Mouse (Mus musculus) CD8-positive naive resting alpha-beta T cell, adult 2 months (primary cell): ENCODE data around the gene Smad3.

Experiments
- DNase-seq, 2 experiments: peaks; one replicate each; pipeline ENCODE4 v3.0.0; 2022; ENCODE audit warnings: low read depth in 2 of 2, low spot score in 2 of 2

The Smad3 gene

DNA sequence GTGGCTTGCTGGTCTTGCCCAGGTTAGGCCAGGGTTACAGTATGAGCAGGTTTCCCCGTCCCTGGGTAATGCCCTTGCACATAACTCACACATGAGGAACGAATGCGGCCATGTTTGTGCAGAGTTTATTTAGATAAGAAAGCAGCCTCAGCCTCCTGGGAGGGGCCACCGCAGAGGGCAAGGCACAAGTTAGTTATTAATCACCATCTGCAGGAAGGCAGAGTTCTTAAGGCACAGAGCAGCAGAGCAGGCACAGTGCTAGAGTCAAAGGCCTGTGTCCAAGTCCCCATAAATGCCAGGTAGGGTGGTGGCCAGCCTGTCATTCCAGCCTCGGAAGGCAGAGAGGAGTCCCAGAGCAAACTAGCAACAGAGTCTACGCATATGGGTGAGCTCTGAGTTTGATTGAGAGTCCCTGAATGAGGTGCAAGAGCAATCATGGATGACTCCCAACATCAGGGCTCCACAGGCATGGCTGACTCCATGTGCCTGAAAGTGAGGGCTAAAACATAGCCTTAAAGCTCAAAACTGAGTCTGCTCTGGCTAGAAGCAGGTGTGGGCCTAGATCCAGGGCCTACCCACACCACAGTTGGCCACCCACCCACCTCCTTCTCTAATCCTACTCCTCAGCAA, 17.2 kb upstream of the Smad3 start:
- DNase-seq, result no peak

DNA sequence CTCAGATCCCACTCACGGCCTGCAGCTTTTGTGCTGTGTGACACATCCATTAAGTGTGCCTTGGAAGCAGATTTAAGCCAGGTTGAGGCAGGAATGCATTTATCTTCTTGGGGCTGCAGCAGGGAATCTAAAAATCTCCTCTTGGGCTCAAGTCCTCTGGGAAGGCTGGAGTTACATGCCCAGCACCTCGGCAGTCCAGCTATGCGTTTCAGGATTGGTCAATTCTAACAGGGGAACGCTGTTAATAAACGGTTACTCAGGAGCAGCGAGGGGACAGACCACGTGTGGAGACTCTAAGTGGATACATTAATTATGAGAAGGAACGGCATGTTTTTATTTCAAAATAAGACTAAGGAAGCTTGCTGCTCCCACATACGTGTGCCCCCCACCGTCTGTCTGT, 14.7 kb upstream of the Smad3 start:
- DNase-seq, result no peak

DNA sequence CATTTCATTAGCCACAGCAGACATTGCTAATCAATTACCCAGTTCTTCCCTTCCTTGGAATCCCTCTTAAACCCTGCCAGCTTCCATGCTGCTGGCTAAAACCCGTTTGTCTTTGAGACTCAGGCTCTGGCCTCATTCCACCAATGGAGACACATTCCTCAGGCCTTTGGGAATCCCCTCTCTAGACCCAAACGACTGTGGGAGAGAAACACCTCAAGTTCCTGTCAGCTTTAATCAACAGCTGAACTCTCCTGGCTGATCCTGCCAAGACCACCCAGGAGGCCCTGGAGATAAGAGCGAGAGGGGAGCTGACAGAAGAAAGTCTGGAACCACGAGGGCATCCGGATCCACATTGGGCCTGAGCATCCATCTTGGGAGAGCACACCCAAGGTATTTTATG, 13.9 kb upstream of the Smad3 start:
- DNase-seq, result no peak

DNA sequence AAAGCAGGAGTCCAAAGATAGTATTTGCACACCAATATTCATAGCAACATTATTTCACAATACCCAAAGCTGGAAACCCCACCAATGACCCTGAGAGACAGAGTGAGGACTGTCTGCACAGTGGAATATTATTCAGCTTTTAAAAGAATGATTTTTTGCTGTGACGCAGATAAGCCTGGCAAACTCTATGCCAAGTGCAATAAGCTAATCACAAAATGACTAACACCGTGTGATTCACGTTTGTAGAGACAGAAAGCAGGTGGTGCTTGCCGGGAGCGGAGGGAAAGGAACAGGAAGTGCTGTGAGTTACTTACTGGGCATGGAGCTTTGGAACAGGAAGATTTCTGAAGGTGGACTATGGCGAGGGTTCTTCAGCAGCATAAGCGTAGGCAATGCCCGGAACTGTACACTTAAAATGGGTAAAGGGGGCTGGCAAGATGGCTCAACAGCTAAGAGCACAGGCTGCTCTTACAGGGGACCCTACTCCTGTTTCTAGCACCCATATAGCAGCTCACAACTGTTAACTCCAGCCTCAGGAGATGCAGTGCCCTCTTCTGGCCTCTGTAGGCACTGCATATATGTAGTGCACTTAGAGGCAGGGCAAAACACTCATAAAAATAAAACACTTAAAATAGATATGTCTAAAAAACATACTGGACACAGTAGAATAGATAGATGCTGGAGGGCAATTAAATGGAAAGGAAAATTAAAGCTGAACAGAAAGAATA, 3.7 kb upstream of the Smad3 start:
- no peak for DNase-seq

DNA sequence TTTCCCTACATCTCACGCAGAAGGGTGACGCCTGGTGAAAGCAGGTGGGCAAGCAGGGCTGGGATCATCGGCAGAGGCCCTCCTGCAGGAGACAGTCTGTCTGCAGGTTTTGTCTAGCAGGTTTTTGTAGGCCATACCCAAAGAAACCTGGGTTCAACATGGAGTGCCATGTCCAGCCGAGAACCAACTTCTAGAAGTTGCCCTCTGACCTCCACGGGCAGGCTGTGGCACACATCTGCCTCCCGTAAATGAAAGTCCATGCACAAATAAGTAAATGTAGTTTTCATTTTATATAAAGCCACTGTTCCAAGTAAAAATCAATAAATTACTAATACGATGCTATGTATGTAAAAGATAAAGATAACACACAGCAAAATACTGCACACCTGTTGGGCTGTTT, 3.0 kb upstream of the Smad3 start:
- no peak for DNase-seq

DNA sequence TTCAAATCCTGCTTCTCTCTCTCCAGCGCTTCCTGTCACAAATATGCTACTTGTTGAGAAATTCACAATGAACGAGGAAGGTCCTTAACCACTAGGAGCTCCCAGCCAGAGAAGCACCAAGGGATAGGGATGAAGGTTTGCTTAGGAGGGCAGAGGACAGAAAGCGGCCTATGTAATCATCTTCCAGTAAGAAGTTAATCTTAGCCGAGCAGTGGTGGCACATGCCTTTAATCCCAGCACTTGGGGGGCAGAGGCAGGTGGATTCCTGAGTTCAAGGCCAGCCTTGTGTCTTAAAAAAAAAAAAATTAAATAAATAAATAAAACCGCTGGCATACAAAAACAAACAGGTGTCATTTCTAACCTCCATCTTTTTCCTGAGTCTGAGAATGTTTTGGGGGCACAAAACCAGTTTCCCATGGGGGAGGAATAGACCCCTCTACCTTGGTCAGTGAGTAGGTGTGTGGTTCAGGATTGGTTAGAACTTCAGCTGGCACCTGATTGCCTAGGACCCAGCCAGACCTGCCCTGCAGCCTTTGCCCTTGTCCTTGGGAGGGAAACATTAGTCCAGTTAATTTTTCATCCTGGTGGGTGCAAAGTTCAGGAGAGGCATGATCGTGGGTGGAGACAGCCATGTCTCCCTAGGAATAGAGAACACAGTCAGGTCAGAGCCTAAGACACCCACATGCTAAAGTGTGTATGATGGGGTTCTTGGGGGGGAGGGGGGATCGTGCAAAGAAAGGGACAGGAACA, 2.4 kb upstream of the Smad3 start:
- no peak for DNase-seq

DNA sequence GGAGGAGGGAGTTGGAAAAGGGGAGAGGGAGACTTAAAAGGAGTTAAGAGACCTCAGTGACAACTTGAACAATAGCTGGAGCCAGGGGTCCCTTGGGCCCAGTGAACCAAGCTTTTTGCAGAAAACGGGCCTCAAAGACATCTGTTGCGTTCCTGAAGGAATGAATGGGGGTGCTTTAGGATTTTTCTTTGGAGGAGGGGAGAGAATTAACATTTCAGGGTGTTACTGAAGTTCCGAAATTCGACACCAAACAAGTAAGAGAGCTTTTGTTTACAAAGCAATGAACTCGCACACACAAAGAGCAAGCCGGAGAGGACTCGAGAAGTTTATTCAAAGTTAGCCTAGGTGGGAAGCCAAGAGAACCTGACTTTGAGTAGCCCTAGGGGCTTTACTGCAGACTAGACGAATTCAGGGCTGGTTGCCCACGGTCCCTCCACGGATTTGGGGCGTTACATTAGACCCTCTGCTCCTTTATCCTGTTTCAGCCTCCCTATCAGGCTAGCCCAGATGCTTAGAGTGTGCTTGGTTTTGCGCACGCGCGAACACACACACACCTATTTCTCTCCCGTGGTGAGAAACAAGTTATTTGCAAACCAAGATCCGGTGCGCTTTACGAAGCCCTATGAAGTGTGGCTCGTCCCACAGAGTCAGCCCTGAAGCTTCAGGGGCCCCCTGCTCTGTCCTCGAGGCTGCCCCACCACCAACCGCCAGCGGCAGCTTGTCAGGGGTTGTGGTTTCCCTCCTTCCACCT, 1.0 kb upstream of the Smad3 start:
- DNase-seq, result peak; percentile 64 to 72

DNA sequence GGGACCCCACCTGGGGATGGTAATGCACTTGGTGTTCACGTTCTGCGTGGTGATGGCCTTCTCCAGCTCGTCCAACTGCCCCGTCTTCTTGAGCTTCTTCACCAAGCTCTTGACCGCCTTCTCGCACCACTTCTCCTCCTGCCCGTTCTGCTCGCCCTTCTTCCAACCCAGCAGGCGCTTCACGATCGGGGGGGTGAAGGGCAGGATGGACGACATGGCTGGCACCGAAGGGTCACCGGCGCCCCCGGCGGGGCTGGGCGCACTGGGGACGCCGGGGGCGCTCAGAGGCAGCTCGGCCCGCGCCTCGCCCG, 377 bp downstream of the Smad3 start:
- DNase-seq, result no peak

DNA sequence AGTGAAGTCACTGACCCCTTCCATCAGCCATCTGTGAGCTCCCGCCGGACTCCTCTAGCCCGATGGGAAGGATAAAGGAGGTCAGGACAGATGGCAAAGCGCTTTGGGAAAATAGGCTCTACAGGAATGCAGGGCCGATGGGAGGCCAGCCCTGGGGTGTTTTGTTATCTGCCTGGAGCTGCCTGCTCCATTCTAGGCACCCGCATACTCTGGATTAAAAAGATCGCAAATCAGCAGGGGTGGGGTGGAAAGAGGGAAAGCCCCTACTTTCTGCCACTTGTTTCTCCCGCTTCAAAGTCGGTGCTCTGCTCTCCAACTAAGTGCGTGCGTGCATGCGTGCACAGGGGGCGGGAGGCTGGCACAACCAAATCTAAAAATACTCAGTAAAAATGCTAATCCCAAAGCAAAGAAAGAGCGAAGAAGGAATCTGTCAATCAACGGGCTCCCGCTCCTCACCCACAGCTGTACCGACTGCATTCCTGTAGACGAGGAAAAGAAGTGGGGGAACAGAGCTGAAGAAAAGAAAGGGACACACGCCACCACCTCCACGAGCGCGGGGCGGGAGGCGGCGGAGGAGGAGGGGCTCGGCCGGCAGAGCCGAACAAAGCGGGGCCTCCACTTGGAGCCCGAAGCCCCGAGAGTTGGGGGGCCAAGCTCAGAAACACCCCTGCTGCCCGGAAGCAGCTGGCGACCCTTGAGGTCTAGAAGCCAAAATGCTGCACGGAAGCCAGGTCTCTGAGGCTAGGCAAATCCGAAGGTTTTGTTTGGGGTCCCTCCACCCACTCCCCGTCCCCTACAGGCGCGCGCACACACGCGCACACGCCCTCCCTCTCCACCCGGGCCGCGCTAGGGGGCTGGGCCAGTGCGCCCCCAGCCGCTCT, 973 bp downstream of the Smad3 start:
- DNase-seq, result peak; percentile 48 to 62

DNA sequence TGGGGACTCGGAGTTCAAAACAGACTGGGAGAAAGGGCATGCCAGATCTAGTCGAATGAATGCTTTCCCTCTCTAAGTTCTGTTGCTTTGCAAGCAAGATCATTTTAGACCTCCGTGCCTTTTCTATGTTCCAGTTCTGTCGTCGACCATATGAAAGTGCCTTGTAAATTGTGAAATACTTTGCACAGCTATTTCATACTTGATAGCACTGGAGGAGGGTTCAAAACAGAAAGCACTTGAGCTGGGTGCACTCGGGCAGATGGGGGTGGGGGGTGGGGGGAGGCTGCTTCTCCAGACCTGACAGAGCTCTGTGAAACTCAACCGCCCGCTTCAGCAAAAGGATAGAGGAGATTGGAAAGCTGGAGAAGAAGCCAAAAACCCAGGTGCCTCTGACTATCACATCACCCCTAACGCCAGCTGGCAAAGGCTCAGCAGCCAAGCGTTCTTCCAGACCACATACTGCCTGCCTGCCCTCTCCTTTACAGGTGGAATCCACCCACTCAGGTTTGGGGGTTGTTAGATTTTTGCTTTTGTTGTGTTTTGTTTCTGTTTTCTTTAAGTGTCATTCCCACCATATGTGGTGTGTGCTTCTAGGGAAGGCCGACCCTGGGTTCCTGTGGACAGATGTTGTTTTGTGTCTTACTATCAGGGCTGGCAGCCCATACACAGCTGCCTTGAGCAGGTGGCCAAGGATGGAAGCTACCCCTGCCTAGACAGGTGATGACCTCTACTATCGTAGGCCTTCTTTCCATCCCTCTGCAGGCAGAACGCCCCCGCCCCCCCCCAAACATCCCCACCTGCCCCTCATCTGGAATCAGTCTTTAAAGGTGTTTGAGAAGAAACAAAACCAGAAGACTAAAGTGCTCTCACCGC, 1.9 kb downstream of the Smad3 start:
- no peak for DNase-seq

DNA sequence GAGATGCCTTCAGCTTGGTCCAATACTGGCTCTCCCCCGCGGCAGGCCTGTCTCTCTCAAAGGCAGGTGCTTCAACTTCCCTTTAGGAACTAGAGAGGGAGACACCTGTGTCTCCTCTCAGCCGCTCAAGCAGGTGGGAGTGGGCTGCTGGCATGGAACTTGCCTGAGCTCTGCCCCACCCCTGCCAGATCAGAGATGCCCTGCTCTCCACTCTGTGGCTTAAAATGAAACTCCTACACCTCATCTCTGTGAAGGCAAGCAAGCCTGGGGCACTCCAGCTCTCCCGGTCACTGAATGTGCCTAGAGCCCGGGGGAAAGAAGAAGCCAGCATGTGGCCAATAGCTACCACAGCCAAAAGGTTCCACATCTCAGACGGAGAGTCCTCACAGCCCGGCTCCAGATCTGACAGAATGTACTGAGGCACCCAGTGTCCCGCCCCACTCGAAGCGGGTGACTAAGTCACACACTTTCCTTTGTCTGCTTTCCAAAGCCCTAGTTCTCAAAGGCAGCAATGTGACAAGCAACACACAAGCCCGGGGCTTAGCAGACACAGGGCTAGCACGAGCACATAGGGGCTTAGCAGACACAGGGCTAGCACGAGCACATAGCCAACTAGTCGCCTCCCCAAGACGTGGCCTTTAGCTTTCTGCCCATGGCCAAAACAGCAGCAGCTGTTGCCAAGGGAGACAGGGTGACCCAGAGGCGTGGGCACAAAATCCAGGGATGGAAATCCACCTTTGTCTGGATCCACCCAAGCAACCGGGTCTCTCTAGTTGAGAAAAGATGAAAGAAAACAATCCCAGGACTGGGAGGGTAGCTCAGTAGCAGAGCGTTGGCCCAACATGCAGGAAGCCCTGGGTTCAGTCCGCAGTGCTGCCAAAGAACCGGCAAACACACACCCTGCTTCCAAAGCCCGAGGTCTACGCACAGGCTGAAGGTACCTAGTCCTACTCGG, 3.0 kb downstream of the Smad3 start:
- peak; percentile 18 to 21 for DNase-seq

DNA sequence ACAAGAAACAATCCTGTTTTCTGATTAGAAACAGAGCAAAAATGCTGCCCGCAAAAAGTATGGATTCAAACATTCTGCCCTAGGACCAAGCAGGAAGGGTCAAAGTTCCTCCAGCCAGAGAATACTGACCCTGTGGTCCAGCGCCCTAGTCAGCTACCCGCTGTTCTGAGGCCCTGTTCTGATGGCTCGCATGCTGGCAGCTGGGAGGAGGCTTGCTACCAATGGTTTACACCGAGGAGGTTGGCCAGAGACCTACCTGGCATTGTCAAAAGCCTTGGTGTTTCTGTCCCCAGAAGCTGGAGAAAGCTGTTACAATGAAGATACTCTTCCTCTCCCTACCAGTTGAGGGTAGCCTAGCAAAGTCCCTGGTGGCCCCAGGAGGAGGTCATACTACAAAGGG, 3.8 kb downstream of the Smad3 start:
- DNase-seq, result no peak

DNA sequence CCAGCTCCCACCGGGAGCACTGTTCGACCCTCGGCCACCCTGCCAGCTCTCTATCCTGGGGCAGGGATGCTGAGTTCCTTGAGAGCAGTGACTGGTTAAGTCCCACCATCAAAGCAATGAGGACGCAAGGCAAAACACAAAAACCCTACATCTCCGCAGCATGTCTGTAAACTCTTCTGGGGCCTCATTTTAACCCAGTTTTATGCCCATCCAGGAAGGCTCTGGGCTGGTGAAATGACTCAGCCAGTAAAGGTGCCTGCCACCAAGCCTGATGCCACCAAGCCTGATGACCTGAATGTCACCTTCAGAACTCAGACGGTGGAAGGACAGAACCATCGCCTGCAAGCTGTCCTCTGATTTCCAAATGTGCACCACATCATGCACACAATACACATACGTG, 4.4 kb downstream of the Smad3 start:
- no peak for DNase-seq

DNA sequence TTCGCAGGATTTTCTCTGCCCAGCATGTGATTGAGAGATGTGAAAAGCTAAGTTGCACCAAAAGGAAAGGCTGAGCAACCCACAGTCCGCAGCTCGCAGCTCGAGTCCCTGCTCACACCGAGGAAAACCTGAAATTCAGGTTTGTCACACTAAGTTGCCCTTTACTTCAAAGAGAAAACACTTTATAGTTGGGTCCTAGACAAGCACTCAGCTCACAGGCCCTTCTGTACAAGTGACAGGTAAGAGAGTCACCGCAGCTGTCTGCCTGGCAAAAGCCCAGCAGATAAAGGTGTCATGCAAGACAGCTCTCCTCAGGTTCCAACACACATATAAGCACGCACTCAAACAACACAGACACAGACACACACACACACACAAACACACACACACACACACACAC, 5.2 kb downstream of the Smad3 start:
- no peak for DNase-seq

DNA sequence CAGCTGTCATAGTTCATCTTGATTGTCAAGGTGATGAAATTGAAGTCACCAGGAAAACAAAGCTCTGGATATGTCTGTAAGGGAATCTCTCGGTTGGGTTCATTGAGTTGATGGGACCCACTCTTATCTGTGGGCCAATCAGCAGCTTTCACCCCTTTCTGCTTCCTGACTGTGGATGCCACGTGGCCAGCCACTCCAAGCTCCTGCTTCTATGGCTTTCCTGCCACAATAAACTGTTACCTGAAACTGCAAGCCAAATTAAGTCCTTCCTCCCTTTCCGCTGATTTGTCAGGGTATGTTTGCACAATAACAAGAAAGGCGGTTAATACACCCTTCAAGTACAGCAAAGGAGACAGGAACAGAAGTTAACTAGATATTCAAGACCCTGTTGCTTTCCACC, 6.5 kb downstream of the Smad3 start:
- no peak for DNase-seq

DNA sequence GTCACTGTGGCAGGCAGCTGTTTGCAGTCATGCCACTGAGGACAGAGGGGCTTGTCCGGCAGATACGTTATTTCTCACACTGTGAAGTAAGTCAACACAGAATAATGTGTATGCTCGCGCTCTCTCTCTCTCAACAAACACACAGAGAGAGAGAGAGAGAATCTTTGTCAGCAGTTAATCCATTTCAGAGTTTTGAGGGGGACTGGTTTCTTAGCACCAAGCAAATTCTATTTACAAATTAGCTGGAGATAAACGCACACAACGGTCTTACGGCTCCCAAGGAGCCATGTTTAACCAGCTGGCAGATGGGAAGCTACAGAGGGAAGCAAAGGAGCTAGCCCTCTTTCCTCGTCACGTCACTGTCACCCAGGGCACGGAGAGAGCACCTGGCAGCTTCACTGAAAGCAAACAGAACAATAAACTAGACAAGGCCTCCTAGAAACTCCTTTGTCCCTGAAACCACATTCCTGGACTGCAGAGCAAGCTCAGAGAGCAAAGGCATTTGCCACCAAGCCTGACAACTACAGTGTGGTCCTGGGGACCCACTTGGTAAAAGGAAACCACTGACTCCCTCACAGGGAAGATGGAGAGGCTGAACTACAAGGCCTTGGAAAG, 7.3 kb downstream of the Smad3 start:
- DNase-seq, result no peak

DNA sequence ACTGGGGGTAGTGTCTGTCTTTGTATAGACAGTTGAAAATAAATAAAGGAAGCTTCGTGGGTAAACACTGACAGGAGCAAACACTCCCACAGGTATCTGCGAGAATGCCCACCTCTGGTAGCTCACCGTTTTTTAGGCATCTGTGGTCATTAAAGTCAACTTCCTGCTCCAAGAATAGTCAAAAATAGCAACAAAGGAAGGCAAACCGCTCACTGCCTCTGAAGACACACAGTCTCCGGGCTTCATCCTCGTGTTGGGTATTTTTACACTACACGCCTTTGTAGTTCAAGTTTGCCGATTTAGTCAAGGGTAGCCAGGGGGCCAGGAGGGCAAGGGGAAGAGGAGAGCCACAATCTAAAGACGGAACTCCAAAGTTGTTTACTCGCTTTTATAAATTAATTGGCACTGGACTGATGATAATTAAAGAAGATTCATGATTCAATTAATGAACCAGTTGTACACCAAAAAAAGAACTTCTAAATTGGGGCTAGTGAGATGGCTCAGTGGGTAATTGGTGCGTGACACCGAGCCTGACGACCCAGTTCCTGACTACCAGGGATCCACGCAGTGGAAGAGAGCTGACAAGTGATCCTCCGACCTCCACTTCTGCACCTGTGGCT, 8.4 kb downstream of the Smad3 start:
- no peak for DNase-seq
